Mouse (Mus musculus): Measurements from ENCODE around the gene Eno2. TPM values are rescaled to one million over a fixed set of nuclear protein-coding genes. Genes with fewer than 3 reads are reported as not detected.

Eno2 gene
- polyA plus RNA-seq, 1 experiment from 2014 or later, result 67.2 TPM

- Histone ChIP-seq H3K27ac (replicated peaks) (no peak within 1 kb of the TSS), H3K36me3 (no peaks in the 10 kb centered on the region), H3K4me2 (peak within 1 kb of the TSS; percentile 60), H3K9ac (peak within 1 kb of the TSS; percentile 51), H3K4me3 (peak within 1 kb of the TSS; percentile 35), H3K4me1 (replicated peaks) (peaks cover 17% of the 10 kb centered on the region), H3K9me3 (no peaks in the 10 kb centered on the region), H3K27me3 (peaks cover 11% of the 10 kb centered on the region; the same call in 1 of the 2 replicates)
- WGBS, result 2% methylated on average over 23 of the region's 23 CpGs
- peak; percentile 47; the same call in 1 of the 2 replicates for ATAC-seq (ENCODE audit: low read depth)
Measured at GRCm38 (mm10) chr6:124779222-124779983, 9.9 kb upstream of the Eno2 start, which contains the start of gene Lrrc23. Gene Lrrc23, minus strand, starts transcription at chr6:124779727.

GRCm38 (mm10) chr6:124770511-124770910, 1.0 kb upstream of the Eno2 start:
- ATAC-seq (ENCODE audit: low read depth), result no peak

GRCm38 (mm10) chr6:124770013-124770412, 540 bp upstream of the Eno2 start:
- Histone ChIP-seq H3K9me3 (no peaks in the 10 kb centered on the region), H3K27ac (replicated peaks) (peak overlapping the region; percentile 70), H3K27me3 (peaks cover 11% of the 10 kb centered on the region; the same call in 1 of the 2 replicates), H3K4me1 (replicated peaks) (peaks cover 28% of the 10 kb centered on the region), H3K9ac (peak overlapping the region; percentile 82), H3K4me2 (peak overlapping the region; percentile 81), H3K36me3 (no peaks in the 10 kb centered on the region), H3K4me3 (peak overlapping the region; percentile 53)
- ATAC-seq (ENCODE audit: low read depth), result peak; percentile 16; the same call in 1 of the 2 replicates
- 62% methylated on average over 7 of the region's 7 CpGs for WGBS

More at GRCm38 (mm10) chr6:124770511-124770910, 1.0 kb upstream of the Eno2 start:
- peaks cover 11% of the 10 kb centered on the region; the same call in 1 of the 2 replicates for H3K27me3 ChIP-seq
- H3K27ac ChIP-seq (replicated peaks), result no peak overlapping the region
- no peak overlapping the region for H3K4me2 ChIP-seq
- WGBS, result 88% methylated on average over 15 of the region's 15 CpGs
- no peak overlapping the region for H3K4me3 ChIP-seq
- peaks cover 28% of the 10 kb centered on the region for H3K4me1 ChIP-seq (replicated peaks)
- H3K9me3 ChIP-seq, result no peaks in the 10 kb centered on the region
- no peaks in the 10 kb centered on the region for H3K36me3 ChIP-seq
- H3K9ac ChIP-seq, result no peak overlapping the region

- 3% methylated on average over 9 of the region's 9 CpGs for WGBS
- Histone ChIP-seq H3K4me2 (peak overlapping the region; percentile 81), H3K36me3 (no peaks in the 10 kb centered on the region), H3K9me3 (no peaks in the 10 kb centered on the region), H3K9ac (peak overlapping the region; percentile 82), H3K27me3 (peaks cover 11% of the 10 kb centered on the region; the same call in 1 of the 2 replicates), H3K27ac (replicated peaks) (peak overlapping the region; percentile 70), H3K4me1 (replicated peaks) (peaks cover 28% of the 10 kb centered on the region), H3K4me3 (peak overlapping the region; percentile 53)
- no peak for ATAC-seq (ENCODE audit: low read depth)
Measured at GRCm38 (mm10) chr6:124768704-124769044, 799 bp downstream of the Eno2 start.

GRCm38 (mm10) chr6:124767920-124768703, 1.4 kb downstream of the Eno2 start:
- no peak; the same call in 1 of the 2 replicates for ATAC-seq (ENCODE audit: low read depth)
- no peaks in the 10 kb centered on the region for H3K9me3 ChIP-seq
- H3K36me3 ChIP-seq, result no peaks in the 10 kb centered on the region
- H3K9ac ChIP-seq, result peak overlapping the region; percentile 82
- peak overlapping the region; percentile 53 for H3K4me3 ChIP-seq
- peak overlapping the region; percentile 81 for H3K4me2 ChIP-seq
- H3K4me1 ChIP-seq (replicated peaks), result peaks cover 28% of the 10 kb centered on the region
- WGBS, result 27% methylated on average over 19 of the region's 19 CpGs
- 0 out of 2 replicates have a peak overlapping the region, but pooled peaks have one; percentile 28 for H3K27ac ChIP-seq (replicated peaks)
- H3K27me3 ChIP-seq, result peaks cover 11% of the 10 kb centered on the region; the same call in 1 of the 2 replicates

GRCm38 (mm10) chr6:124767536-124767919, 1.9 kb downstream of the Eno2 start:
- peak overlapping the region; percentile 53; the same call in 1 of the 2 replicates for H3K4me3 ChIP-seq
- 0 out of 2 replicates have a peak overlapping the region, but pooled peaks have one; percentile 28 for H3K27ac ChIP-seq (replicated peaks)
- peak overlapping the region; percentile 82; the same call in 1 of the 2 replicates for H3K9ac ChIP-seq
- H3K36me3 ChIP-seq, result 0 out of 2 replicates have a peak, but pooled peaks cover 3% of the 10 kb centered on the region
- ATAC-seq (ENCODE audit: low read depth), result no peak
- H3K9me3 ChIP-seq, result no peaks in the 10 kb centered on the region
- H3K4me1 ChIP-seq (replicated peaks), result peaks cover 28% of the 10 kb centered on the region
- peaks cover 17% of the 10 kb centered on the region; the same call in 1 of the 2 replicates for H3K27me3 ChIP-seq
- 40% methylated on average over 4 of the region's 4 CpGs for WGBS
- peak overlapping the region; percentile 81 for H3K4me2 ChIP-seq

- Histone ChIP-seq H3K9me3 (no peaks in the 10 kb centered on the region), H3K9ac (no peak overlapping the region), H3K27ac (replicated peaks) (no peak overlapping the region), H3K36me3 (0 out of 2 replicates have a peak, but pooled peaks cover 4% of the 10 kb centered on the region), H3K4me2 (no peak overlapping the region), H3K27me3 (peaks cover 21% of the 10 kb centered on the region), H3K4me3 (no peak overlapping the region), H3K4me1 (replicated peaks) (peaks cover 28% of the 10 kb centered on the region)
- ATAC-seq (ENCODE audit: low read depth), result no peak
- WGBS, result 88% methylated on average over 7 of the region's 7 CpGs
Measured at GRCm38 (mm10) chr6:124765951-124766350, 3.5 kb downstream of the Eno2 start.

GRCm38 (mm10) chr6:124759259-124759658, 10.2 kb downstream of the Eno2 start:
- Histone ChIP-seq H3K36me3 (0 out of 2 replicates have a peak, but pooled peaks cover 4% of the 10 kb centered on the region), H3K4me2 (0 out of 2 replicates have a peak overlapping the region, but pooled peaks have one; percentile 90), H3K27me3 (peaks cover 13% of the 10 kb centered on the region; the same call in 1 of the 2 replicates), H3K9me3 (no peaks in the 10 kb centered on the region), H3K27ac (replicated peaks) (peak overlapping the region; percentile 99), H3K4me3 (no peak overlapping the region), H3K9ac (0 out of 2 replicates have a peak overlapping the region, but pooled peaks have one; percentile 98), H3K4me1 (replicated peaks) (peaks cover 38% of the 10 kb centered on the region)
- ATAC-seq (ENCODE audit: low read depth), result no peak
- 3% methylated on average over 5 of the region's 5 CpGs for WGBS

GRCm38 (mm10) chr6:124758849-124759232, 10.6 kb downstream of the Eno2 start:
- H3K27ac ChIP-seq (replicated peaks), result peak overlapping the region; percentile 99
- no peak overlapping the region for H3K4me3 ChIP-seq
- ATAC-seq (ENCODE audit: low read depth), result no peak
- 0 out of 2 replicates have a peak, but pooled peaks cover 4% of the 10 kb centered on the region for H3K36me3 ChIP-seq
- peak overlapping the region; percentile 90; the same call in 1 of the 2 replicates for H3K4me2 ChIP-seq
- peaks cover 42% of the 10 kb centered on the region for H3K4me1 ChIP-seq (replicated peaks)
- peaks cover 13% of the 10 kb centered on the region; the same call in 1 of the 2 replicates for H3K27me3 ChIP-seq
- H3K9ac ChIP-seq, result 0 out of 2 replicates have a peak overlapping the region, but pooled peaks have one; percentile 98
- no peaks in the 10 kb centered on the region for H3K9me3 ChIP-seq
- WGBS, result 54% methylated on average over 2 of the region's 2 CpGs

GRCm38 (mm10) chr6:124757909-124758848, 11.3 kb downstream of the Eno2 start:
- Histone ChIP-seq H3K36me3 (0 out of 2 replicates have a peak, but pooled peaks cover 4% of the 10 kb centered on the region), H3K9ac (peak overlapping the region; percentile 98), H3K27me3 (peaks cover 13% of the 10 kb centered on the region; the same call in 1 of the 2 replicates), H3K4me3 (peak overlapping the region; percentile 80), H3K9me3 (no peaks in the 10 kb centered on the region), H3K4me2 (peak overlapping the region; percentile 90), H3K27ac (replicated peaks) (peak overlapping the region; percentile 99), H3K4me1 (replicated peaks) (peaks cover 48% of the 10 kb centered on the region)
- ATAC-seq (ENCODE audit: low read depth), result peak; percentile 19; the same call in 1 of the 2 replicates
- WGBS, result 35% methylated on average over 5 of the region's 5 CpGs

Measured in neural tube, embryonic 13.5 days (tissue).